ENCODE assay signal across 9 mouse cellular contexts in the genomic region with DNA sequence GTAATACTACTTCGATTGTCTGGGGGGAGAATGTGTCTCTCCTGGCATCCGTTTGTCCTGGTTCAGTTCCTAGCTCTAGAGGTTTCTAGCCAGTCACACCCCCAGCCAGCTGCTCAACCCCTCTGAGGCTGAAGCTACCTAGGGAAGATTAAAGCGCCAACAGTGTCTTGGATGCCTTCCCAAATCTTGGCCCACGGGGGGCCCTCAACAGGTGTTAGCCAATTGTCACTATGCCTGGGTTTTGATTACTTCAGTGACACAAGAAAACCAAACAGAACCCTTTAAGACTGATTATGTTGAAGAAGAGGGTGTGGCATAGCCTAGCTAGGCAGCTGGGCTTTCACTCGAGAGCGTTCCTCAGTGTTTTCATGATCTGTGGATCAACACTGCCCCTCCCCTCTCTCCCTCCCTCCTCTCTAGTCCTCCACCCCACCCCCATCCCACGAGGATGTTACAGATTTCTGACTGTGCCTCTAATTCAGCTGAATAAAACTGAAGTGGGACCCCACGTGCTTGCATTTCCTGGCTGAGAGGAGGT. TPM values are rescaled to one million over a fixed set of nuclear protein-coding genes. Genes with fewer than 3 reads are reported as not detected.
DNase-seq lines count a peak whose midpoint lies in the region; ATAC-seq lines count a peak whose summit lies in the region.
"Had no signal": no experiment of that assay in that cellular context is flagged by ENCODE, and none has a peak within 500 bp of the region (broad histone marks: within the 10 kb centered on the region; RNA-seq: fewer than 3 reads in every experiment).

No protein-coding gene starts in this region.

- H3K36me3 ChIP-seq in forebrain, embryonic 15.5 days: no peaks in the 10 kb centered on the region
- H3K36me3 ChIP-seq in intestine, embryonic 16.5 days (ENCODE audit: control insufficient read depth, insufficient read depth, low read length): no peaks in the 10 kb centered on the region

- peaks cover 21% of the 10 kb centered on the region; the same call in 1 of the 2 replicates for H3K27me3 ChIP-seq in forebrain, embryonic 15.5 days
- H3K27me3 ChIP-seq in intestine, embryonic 16.5 days (replicated peaks; ENCODE audit: control insufficient read depth, insufficient read depth, low read length): no peaks in the 10 kb centered on the region
- H3K27me3 ChIP-seq: CH12.LX had no signal

- peak overlapping the region; percentile 45 for H3K4me3 ChIP-seq in forebrain, embryonic 15.5 days
- H3K4me3 ChIP-seq in intestine, embryonic 16.5 days (ENCODE audit: low read length): peak overlapping the region; percentile 54

- H3K4me2 ChIP-seq in forebrain, embryonic 15.5 days (replicated peaks): peak overlapping the region; percentile 78
- peak overlapping the region; percentile 94 for H3K4me2 ChIP-seq in intestine, embryonic 16.5 days (ENCODE audit: low read depth, low read length)

- DNase-seq in heart, adult 11 months: peak; percentile 96
- DNase-seq in heart, adult 9 months (ENCODE audit: low spot score in 2 of 2): no peak
- DNase-seq in brain, adult 2 months (ENCODE audit: low read depth, low spot score): peak; percentile 45
- DNase-seq in lung, postnatal 14 days: peak; percentile 46
- DNase-seq in skeletal muscle tissue, adult 2 months (ENCODE audit: low read depth, low spot score): peak; percentile 24
- DNase-seq in right cerebral cortex, adult 18-20 months: no peak

- H3K9me3 ChIP-seq in forebrain, embryonic 15.5 days: no peaks in the 10 kb centered on the region
- no peaks in the 10 kb centered on the region for H3K9me3 ChIP-seq in intestine, embryonic 16.5 days (ENCODE audit: control insufficient read depth, low read length)

- H3K9ac ChIP-seq in forebrain, embryonic 15.5 days (replicated peaks): peak overlapping the region; percentile 57
- H3K9ac ChIP-seq in intestine, embryonic 16.5 days (ENCODE audit: low read depth, low read length): peak overlapping the region; percentile 81

- peak overlapping the region; percentile 82 for H3K27ac ChIP-seq in forebrain, embryonic 15.5 days (replicated peaks)
- H3K27ac ChIP-seq in intestine, embryonic 16.5 days (ENCODE audit: low read length): peak overlapping the region; percentile 62

- WGBS in forebrain, embryonic 15.5 days: 5% methylated on average over 8 of the region's 8 CpGs
- WGBS in intestine, embryonic 16.5 days: 2% methylated on average over 8 of the region's 8 CpGs

- peak; percentile 49 for ATAC-seq in forebrain, embryonic 15.5 days (replicated peaks)
- peak; percentile 66 for ATAC-seq in intestine, embryonic 16.5 days

- peaks cover 23% of the 10 kb centered on the region for H3K4me1 ChIP-seq in forebrain, embryonic 15.5 days
- H3K4me1 ChIP-seq in intestine, embryonic 16.5 days (ENCODE audit: control insufficient read depth, insufficient read depth, low read length): peaks cover 19% of the 10 kb centered on the region

RNA-seq across cellular contexts. Expression of a gene that starts 40.1 kb away (rescaled TPM):
- 179 and 187 TPM in 2 replicates for polyA plus RNA-seq in forebrain, embryonic 15.5 days (2015; fragmentation: Nextera tagmentation; extraction: Ambion mirVana)
- polyA plus RNA-seq in intestine, embryonic 16.5 days (2015; fragmentation: Nextera tagmentation; extraction: Ambion mirVana): 151 and 166 TPM in 2 replicates

Comparison
In these comparisons a context has a peak if more than half of its experiments do, and no peak if none do; other contexts are left out.
1. DNase-seq: peak in heart, adult 11 months (single experiment), brain, adult 2 months (single experiment), lung, postnatal 14 days (single experiment) and skeletal muscle tissue, adult 2 months (single experiment); none in heart, adult 9 months (0 of 2) and right cerebral cortex, adult 18-20 months (single experiment).